Mouse (Mus musculus) ovary, postnatal 14 days (tissue): ENCODE measurements around the gene Rec114.

Source experiments
- DNase-seq: peaks from one replicate; pipeline ENCODE4 v3.0.0; 2022; ENCODE audit warnings: low spot score

Rec114 gene

GRCm38 (mm10) chr9:58716886-58717285 is 26.9 kb downstream of the Rec114 start:
- DNase-seq = no peak

- DNase-seq = no peak
Measured at GRCm38 (mm10) chr9:58710642-58711041, 33.1 kb downstream of the Rec114 start.

GRCm38 (mm10) chr9:58709939-58710338 is 33.8 kb downstream of the Rec114 start:
- DNase-seq = peak; percentile 63

- DNase-seq = no peak
Measured at GRCm38 (mm10) chr9:58707796-58708195, 36.0 kb downstream of the Rec114 start.

DNA sequence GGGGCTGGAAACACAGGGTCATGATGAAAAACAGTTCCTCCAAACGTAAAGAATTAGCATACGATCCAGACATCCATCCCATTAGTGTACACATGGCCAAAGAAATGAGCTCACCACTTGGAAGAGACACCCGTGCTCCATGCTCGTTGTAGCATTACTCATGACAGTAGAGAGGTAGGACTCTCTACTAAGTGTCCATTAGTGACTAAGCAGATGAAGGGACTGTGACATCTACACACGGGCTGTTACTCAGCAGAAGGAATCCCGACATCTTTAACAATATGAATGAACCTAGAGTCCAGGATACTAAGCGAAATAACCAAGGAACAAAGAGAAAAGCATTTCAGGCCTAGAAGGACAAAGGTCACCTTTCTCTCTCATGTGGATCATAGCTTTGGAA is 37.7 kb downstream of the Rec114 start:
- DNase-seq = no peak

DNA sequence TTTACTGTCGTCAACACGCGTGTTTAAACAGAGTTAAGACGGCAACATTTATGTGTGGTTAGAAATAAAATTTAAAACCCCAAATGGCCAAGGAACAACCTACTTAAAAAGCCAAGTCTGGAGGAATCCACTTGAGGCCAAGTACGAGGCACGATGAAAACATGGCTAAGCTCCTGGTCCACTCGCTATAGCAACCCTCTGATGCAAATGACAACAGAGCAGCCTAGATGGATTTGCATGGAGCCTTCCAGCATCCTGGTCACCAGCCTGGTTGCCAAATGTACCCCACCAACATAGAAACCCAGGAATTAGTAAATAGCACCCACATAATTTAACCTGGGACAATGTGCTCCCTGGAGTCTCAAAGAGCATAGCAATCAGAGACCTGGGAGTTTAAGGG is 40.0 kb downstream of the Rec114 start:
- no peak for DNase-seq

DNA sequence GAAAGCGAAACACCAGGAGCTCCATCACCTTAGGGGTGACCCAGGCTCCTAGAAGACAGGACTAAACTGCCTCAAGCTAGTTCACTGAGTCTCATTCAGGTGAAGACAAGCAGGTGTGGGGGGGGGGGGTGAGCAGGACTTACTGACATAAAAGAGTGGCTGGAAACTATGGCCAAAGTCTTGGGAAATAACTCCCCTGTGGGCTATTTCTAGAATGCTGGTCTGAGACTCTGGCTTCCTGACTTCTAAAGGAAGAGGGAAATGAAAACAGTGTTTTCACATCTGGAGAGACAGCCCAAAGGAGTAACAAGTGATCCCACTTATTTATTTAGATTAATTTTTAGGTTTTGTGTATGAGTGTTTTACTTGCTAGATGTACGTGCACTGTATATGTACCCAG is 42.0 kb downstream of the Rec114 start:
- no peak for DNase-seq

- DNase-seq = no peak
Measured at GRCm38 (mm10) chr9:58698486-58698885, 45.3 kb downstream of the Rec114 start.

- DNase-seq = no peak
Measured at GRCm38 (mm10) chr9:58691471-58691870, 52.3 kb downstream of the Rec114 start.

DNA sequence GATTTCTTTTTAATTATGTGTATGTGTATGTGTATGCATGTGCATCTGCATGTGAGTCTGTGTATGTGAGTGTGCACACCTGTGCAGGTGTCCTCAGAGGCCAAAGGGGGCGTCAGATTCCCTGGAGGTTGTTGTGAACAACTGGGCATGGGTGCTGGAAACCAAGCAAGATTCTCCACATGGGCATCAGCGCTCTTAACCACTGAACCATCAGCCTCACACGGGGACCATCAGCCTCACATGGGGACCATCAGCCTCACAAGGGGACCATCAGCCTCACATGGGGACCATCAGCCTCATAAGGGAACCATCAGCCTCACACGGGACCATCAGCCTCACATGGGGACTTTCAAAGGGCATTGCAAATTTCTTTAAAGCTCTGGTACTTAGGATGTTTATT is 53.1 kb downstream of the Rec114 start:
- no peak for DNase-seq

GRCm38 (mm10) chr9:58688076-58688475 is 55.7 kb downstream of the Rec114 start:
- no peak for DNase-seq

GRCm38 (mm10) chr9:58685290-58685689 is 58.5 kb downstream of the Rec114 start:
- DNase-seq = no peak

GRCm38 (mm10) chr9:58683372-58683771 is 60.4 kb downstream of the Rec114 start:
- no peak for DNase-seq

- no peak for DNase-seq
Measured at GRCm38 (mm10) chr9:58682106-58682505, 61.7 kb downstream of the Rec114 start.

- DNase-seq = no peak
Measured at GRCm38 (mm10) chr9:58681411-58681810, 62.4 kb downstream of the Rec114 start.

GRCm38 (mm10) chr9:58675371-58675770 is 68.4 kb downstream of the Rec114 start:
- DNase-seq = no peak

- no peak for DNase-seq
Measured at GRCm38 (mm10) chr9:58674736-58675135, 69.0 kb downstream of the Rec114 start.

- DNase-seq = peak; percentile 25
Measured at GRCm38 (mm10) chr9:58672474-58672873, 71.3 kb downstream of the Rec114 start.

DNA sequence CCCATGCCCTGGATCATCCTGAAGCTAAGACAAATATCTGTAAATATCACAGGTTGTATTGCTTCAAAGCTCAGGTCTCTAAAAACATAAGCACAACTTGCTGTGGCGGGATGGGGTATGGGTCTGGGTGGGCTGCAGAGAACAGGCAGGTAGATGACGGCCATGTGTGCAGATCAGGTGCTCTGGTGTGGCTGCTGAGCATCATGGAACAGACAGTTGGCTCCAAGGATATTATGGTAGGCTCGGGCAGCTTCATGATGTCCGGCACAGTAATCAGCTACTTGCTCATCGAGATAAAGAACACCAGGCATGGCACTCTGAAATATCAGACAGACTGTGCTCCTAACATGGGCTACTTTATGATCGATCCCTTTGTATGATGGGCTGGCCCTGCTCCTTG is 73.9 kb downstream of the Rec114 start:
- DNase-seq = no peak

DNA sequence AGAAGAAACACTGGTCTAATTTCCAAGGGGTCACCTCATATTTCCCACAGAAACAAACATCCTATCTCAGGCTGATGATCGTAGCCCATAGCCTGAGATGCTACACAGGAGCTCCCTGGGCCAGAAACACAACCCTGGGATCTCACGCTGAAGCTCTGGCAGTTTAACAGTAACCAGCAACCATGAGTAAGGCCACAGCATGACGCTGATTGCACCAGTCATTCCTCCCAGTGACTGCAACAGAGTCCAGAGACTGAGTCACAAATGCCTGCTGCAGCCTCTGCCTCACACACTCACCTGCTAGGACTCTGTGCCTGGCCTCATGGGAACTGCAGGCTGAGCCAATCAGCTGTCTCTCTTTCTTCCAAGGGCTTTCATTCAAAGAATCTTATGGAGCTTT is 74.7 kb downstream of the Rec114 start:
- DNase-seq = no peak

DNA sequence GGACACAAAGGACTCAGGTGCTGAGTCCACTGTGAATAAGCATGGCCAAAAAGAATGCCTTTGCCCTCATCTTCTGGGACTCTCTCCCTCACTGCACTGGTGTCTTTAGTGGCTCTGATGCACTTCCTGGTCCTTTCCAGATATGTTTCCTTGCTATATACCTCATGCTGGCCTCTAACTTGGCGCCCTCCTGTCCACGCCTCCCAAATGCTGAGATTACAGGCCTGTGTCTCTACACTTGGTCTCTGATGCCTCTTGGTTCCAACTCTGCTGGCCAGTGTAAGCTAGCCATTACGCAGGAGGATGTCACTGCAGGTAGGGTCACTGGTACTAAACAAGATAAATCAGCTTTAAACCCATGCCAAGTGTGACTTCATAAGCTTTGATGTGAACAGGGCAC is 75.6 kb downstream of the Rec114 start:
- DNase-seq = no peak

- DNase-seq = no peak
Measured at GRCm38 (mm10) chr9:58667244-58667643, 76.5 kb downstream of the Rec114 start.

DNA sequence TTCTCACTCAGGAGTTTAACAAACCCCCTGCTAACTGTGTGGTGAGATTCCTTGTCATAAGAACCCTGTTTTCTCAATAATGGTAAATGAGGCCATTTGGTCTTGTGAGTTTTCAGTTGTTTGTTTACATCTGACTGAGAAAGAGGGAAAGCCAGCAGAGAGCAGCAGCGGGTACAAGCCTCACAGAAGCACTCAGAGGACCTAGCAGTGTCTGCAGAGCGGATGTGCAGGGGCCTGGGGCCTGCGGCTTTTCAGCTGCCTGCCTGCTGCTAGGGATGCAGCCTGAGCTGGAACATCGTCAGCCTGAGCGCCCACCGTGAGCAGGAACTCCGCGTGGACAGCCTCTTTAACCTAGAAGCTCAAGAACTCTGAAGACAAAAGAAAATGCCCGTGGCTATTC is 77.6 kb downstream of the Rec114 start:
- DNase-seq = no peak

- no peak for DNase-seq
Measured at GRCm38 (mm10) chr9:58665492-58665891, 78.3 kb downstream of the Rec114 start.

DNA sequence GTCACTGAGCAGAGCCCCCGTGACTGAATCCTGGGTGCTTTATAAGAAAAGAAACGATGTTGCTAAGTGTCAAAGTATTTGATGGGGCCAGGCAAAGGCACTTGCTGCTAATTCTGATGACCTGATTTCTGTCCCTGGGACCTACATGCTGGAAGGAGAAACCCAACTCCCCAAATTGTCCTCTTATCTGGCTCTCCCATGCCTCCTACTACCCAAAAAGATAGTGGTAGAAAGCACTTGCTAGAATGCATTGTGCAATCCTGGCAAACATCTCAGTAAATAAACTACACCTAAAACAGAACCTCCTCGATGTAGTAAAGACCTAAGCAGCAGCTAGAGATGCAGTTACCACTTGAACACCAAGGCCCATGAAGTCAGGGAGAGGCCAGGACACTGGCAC is 81.0 kb downstream of the Rec114 start:
- DNase-seq = no peak
